Mouse (Mus musculus): ENCODE results near the gene Fgr. TPM values are rescaled to one million over a fixed set of nuclear protein-coding genes. Genes with fewer than 3 reads are reported as not detected.

The Fgr gene
- polyA plus RNA-seq, 1 experiment from 2014 or later: 2.4 TPM

DNA sequence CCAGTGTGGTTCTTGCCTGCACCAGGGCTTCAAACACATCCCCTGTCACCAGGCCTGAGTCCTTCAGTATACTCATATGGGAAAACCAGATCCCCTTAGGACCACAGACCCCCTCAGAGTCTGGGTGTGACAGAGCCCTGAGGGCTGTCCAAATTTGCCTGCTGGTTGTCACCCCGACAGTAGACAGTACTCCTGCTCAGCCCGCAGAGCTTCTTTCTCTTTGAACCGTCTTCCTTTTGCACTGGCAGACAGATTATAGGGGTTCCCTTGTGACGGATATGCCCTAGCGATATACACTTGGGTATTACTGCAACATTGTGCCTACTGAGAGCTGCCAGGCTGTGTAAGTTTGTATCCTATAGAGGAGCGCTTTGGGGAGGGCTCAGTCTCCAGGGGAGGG, 7.7 kb downstream of the Fgr start:
- Histone ChIP-seq H3K4me1 (replicated peaks; ENCODE audit: control insufficient read depth, insufficient read depth, low read length) (no peaks in the 10 kb centered on the region), H3K9me3 (ENCODE audit: control insufficient read depth) (no peaks in the 10 kb centered on the region), H3K4me3 (ENCODE audit: low read depth, low read length) (no peak overlapping the region), H3K27me3 (replicated peaks; ENCODE audit: control insufficient read depth, insufficient read depth, low read length) (no peaks in the 10 kb centered on the region), H3K9ac (ENCODE audit: low read depth, low read length) (no peak overlapping the region), H3K4me2 (replicated peaks; ENCODE audit: low read depth) (no peak overlapping the region), H3K27ac (ENCODE audit: low read depth, low read length) (no peak overlapping the region), H3K36me3 (ENCODE audit: control insufficient read depth, insufficient read depth) (no peaks in the 10 kb centered on the region; the same call in 1 of the 2 replicates)
- TF ChIP-seq CTCF (IDR thresholded peaks at IDR 0.05; ENCODE audit: low read depth): no peak
- WGBS: 77% methylated on average over 6 of the region's 6 CpGs
- ATAC-seq: no peak

DNA sequence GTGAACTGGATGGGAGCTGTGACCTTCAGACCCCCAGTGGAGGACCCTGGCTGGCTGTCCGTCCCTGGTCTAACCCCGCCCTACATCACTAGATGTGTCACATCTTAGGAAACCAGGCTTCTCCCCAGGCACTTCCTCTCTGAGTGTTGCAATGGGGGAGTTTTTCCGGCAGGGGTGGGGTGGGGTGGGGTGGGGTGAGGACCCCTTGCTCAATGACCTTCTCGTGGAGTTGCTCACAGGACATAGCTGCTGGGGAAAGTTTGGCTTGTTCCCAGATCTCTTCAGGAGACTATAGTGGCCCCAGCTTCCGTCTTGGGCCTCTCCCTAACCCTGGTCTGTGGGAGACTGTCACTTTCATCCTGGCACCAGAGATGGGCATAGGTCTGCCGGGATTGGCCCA, 9.1 kb downstream of the Fgr start:
- no peak overlapping the region for H3K4me3 ChIP-seq (ENCODE audit: low read depth, low read length)
- H3K27ac ChIP-seq (ENCODE audit: low read depth, low read length): no peak overlapping the region

DNA sequence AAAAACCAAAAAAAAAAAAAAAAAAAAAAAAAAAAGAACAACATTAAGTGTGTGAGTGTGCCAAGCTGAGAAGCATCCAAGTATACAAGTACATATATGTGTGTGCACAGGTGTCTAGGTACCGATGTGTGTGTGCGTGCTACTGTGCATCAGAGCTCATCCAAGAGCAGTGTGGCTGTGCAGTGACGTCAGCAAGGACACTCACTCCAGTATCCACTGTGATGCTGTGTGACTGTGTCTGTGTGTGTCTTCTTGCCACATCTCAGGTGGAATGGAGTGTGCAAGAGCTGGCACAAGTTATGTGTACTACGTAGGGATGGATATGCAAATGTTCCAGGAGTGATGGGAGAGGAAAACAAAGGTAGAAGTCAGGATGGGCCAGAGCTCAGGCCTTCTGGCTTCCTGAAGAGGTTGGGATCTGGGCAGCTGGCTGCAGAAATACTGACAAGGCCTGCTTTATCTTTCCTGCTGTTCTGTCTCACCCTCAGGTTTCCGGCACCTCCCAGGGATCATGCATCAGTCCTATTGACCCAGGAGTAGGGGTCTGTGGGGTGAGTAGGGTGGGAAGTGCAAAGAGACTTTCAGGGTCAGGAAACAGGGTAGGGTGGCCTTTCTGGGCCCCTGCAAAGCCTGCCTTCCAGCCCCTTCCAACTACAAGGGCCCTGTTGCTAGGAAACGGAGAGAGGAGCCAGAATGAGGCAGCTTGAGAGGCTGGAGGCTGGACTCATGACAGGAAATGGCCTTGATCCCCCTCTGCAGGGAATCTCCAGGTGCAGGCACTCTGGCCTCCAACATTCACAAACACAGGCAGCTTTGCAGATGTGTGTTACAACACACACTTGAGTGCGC, 10.0 kb downstream of the Fgr start:
- H3K4me3 ChIP-seq (ENCODE audit: low read depth, low read length): no peak overlapping the region
- no peaks in the 10 kb centered on the region for H3K4me1 ChIP-seq (replicated peaks; ENCODE audit: control insufficient read depth, insufficient read depth, low read length)
- TF ChIP-seq CTCF (IDR thresholded peaks at IDR 0.05; ENCODE audit: low read depth): no peak
- no peaks in the 10 kb centered on the region for H3K9me3 ChIP-seq (ENCODE audit: control insufficient read depth)
- no peak overlapping the region for H3K9ac ChIP-seq (ENCODE audit: low read depth, low read length)
- ATAC-seq: no peak
- H3K4me2 ChIP-seq (replicated peaks; ENCODE audit: low read depth): no peak overlapping the region
- H3K27me3 ChIP-seq (replicated peaks; ENCODE audit: control insufficient read depth, insufficient read depth, low read length): no peaks in the 10 kb centered on the region
- H3K36me3 ChIP-seq (ENCODE audit: control insufficient read depth, insufficient read depth): no peaks in the 10 kb centered on the region; the same call in 1 of the 2 replicates
- 74% methylated on average over 7 of the region's 7 CpGs for WGBS
- H3K27ac ChIP-seq (ENCODE audit: low read depth, low read length): peak overlapping the region; percentile 28; the same call in 1 of the 2 replicates

More for the DNA sequence above, 9.1 kb downstream of the Fgr start:
- Histone ChIP-seq H3K9me3 (ENCODE audit: control insufficient read depth) (no peaks in the 10 kb centered on the region), H3K36me3 (ENCODE audit: control insufficient read depth, insufficient read depth) (no peaks in the 10 kb centered on the region; the same call in 1 of the 2 replicates), H3K27me3 (replicated peaks; ENCODE audit: control insufficient read depth, insufficient read depth, low read length) (no peaks in the 10 kb centered on the region), H3K4me2 (replicated peaks; ENCODE audit: low read depth) (no peak overlapping the region), H3K9ac (ENCODE audit: low read depth, low read length) (no peak overlapping the region), H3K4me1 (replicated peaks; ENCODE audit: control insufficient read depth, insufficient read depth, low read length) (no peaks in the 10 kb centered on the region)
- TF ChIP-seq CTCF (IDR thresholded peaks at IDR 0.05; ENCODE audit: low read depth): no peak
- WGBS: 56% methylated on average over 6 of the region's 6 CpGs
- no peak for ATAC-seq

- ATAC-seq: no peak
- no peaks in the 10 kb centered on the region for H3K9me3 ChIP-seq (ENCODE audit: control insufficient read depth)
- no peaks in the 10 kb centered on the region; the same call in 1 of the 2 replicates for H3K36me3 ChIP-seq (ENCODE audit: control insufficient read depth, insufficient read depth)
- TF ChIP-seq CTCF (IDR thresholded peaks at IDR 0.05; ENCODE audit: low read depth): no peak
- H3K4me1 ChIP-seq (replicated peaks; ENCODE audit: control insufficient read depth, insufficient read depth, low read length): no peaks in the 10 kb centered on the region
- no peak overlapping the region for H3K4me3 ChIP-seq (ENCODE audit: low read depth, low read length)
- H3K27me3 ChIP-seq (replicated peaks; ENCODE audit: control insufficient read depth, insufficient read depth, low read length): no peaks in the 10 kb centered on the region
- no peak overlapping the region for H3K27ac ChIP-seq (ENCODE audit: low read depth, low read length)
- WGBS: 79% methylated on average over 6 of the region's 6 CpGs
- no peak overlapping the region for H3K4me2 ChIP-seq (replicated peaks; ENCODE audit: low read depth)
- no peak overlapping the region for H3K9ac ChIP-seq (ENCODE audit: low read depth, low read length)
These were observed 14.9 kb downstream of the Fgr start for GRCm38 (mm10) chr4:132988581-132989355.

DNA sequence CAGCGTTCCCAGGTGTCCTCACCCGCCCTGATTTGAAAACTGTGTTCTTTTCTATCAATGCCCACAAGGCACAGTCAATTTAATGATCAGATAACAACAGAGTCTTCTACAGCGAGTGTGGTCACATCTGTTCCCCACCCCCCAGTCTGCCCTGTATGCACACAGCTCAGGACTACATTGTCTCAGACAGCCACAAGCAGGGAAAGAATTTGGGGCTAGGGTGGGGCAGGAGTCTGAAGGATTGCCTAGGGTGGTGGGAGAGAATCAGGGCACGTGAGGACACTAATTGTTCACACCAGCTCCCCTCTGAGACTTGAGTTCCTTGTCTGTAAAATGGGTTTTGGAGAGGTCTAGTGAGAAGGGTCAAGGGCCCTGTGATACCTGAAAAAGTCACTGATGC, 19.7 kb downstream of the Fgr start:
- ATAC-seq: no peak
- Histone ChIP-seq H3K36me3 (ENCODE audit: control insufficient read depth, insufficient read depth) (no peaks in the 10 kb centered on the region), H3K4me1 (replicated peaks; ENCODE audit: control insufficient read depth, insufficient read depth, low read length) (no peaks in the 10 kb centered on the region), H3K27me3 (replicated peaks; ENCODE audit: control insufficient read depth, insufficient read depth, low read length) (no peaks in the 10 kb centered on the region), H3K9me3 (ENCODE audit: control insufficient read depth) (no peaks in the 10 kb centered on the region), H3K4me2 (replicated peaks; ENCODE audit: low read depth) (no peak overlapping the region), H3K27ac (ENCODE audit: low read depth, low read length) (no peak overlapping the region), H3K4me3 (ENCODE audit: low read depth, low read length) (no peak overlapping the region), H3K9ac (ENCODE audit: low read depth, low read length) (no peak overlapping the region)
- WGBS: 64% methylated on average over 4 of the region's 4 CpGs
- TF ChIP-seq CTCF (IDR thresholded peaks at IDR 0.05; ENCODE audit: low read depth): no peak

DNA sequence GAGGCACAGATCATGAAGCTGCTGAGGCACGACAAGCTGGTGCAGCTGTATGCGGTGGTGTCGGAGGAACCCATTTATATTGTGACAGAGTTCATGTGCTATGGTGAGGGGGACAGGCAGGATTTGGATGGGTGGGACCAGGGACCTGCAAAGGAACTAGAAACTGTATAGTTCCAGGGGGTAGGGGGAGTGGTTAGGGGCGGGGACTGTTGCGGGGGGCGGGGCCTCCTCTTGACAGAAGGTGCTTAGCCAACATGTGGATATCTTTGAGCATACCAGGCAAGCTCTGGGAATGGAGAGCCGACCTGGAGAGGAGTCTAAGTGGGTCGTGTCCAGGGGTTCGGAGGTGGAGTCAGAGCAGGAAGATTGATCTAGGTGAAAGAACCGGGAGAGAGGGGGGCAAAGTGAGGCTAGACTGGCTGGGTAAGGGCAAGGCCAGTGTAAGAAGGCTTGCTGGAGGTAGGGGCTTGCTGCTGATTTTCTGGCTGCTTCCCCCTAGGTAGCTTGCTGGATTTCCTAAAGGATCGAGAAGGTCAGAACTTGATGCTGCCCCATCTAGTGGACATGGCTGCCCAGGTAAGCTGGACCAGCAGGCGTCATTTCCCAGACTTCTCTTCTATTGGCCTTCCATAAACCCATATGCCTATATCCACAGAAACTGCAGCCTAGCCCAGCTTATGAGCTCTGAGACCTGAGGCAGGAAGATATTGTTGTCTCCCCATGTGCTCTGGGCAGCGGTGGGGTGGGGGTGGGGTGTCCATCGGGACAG, 23.8 kb downstream of the Fgr start:
- Histone ChIP-seq H3K4me1 (replicated peaks; ENCODE audit: control insufficient read depth, insufficient read depth, low read length) (no peaks in the 10 kb centered on the region), H3K9ac (ENCODE audit: low read depth, low read length) (no peak overlapping the region), H3K4me2 (replicated peaks; ENCODE audit: low read depth) (no peak overlapping the region), H3K4me3 (ENCODE audit: low read depth, low read length) (no peak overlapping the region), H3K27me3 (replicated peaks; ENCODE audit: control insufficient read depth, insufficient read depth, low read length) (no peaks in the 10 kb centered on the region), H3K36me3 (ENCODE audit: control insufficient read depth, insufficient read depth) (no peaks in the 10 kb centered on the region), H3K9me3 (ENCODE audit: control insufficient read depth) (no peaks in the 10 kb centered on the region), H3K27ac (ENCODE audit: low read depth, low read length) (no peak overlapping the region)
- TF ChIP-seq CTCF (IDR thresholded peaks at IDR 0.05; ENCODE audit: low read depth): peak; percentile 34
- no peak for ATAC-seq
- 50% methylated on average over 14 of the region's 14 CpGs for WGBS

Data from intestine, postnatal 0 days (tissue).